Mouse (Mus musculus) myocyte (in vitro differentiated cells): ENCODE data around the gene Tomm40l. TPM values are rescaled to one million over a fixed set of nuclear protein-coding genes. Genes with fewer than 3 reads are reported as not detected.

Experiments
- H3K27me3 ChIP-seq: one replicate; pipeline ENCODE4 v1.6.1; 2011; ENCODE audit not compliant: control insufficient read depth, insufficient read depth, insufficient read length
- H3K36me3 ChIP-seq: one replicate; pipeline ENCODE4 v1.6.1; 2011; ENCODE audit not compliant: control insufficient read depth, insufficient read depth
- H3K4me2 ChIP-seq: one replicate; pipeline ENCODE4 v1.6.1; 2011; ENCODE audit warnings: low read depth, control low read depth
- H3K4me3 ChIP-seq: one replicate; pipeline ENCODE4 v1.5.1; 2011; ENCODE audit warnings: mild to moderate bottlenecking, control low read depth, moderate library complexity
- H3K79me2 ChIP-seq: one replicate; pipeline ENCODE4 v1.6.1; 2011; ENCODE audit not compliant: control insufficient read depth, insufficient read depth
- H3ac ChIP-seq: one replicate; pipeline ENCODE4 v1.6.1; 2011; ENCODE audit not compliant: control insufficient read depth, insufficient read length
- CEBPB ChIP-seq: IDR thresholded peaks from 2 replicates; pipeline ENCODE4 v1.6.1; 2011; ENCODE audit warnings: mild to moderate bottlenecking, moderate library complexity; ENCODE audit not compliant: poor library complexity, insufficient read depth, severe bottlenecking
- E2F4 ChIP-seq: IDR thresholded peaks from one replicate; pipeline ENCODE4 v1.6.1; 2011; ENCODE audit warnings: mild to moderate bottlenecking, control low read depth, moderate library complexity; ENCODE audit not compliant: insufficient read depth
- MAX ChIP-seq: IDR thresholded peaks from one replicate; pipeline ENCODE4 v1.6.1; 2011; ENCODE audit warnings: low read depth, mild to moderate bottlenecking, control low read depth
- MYOD1 ChIP-seq, 3 experiments: IDR thresholded peaks; one replicate each; pipeline ENCODE4 v1.6.1; 2011; ENCODE audit warnings: control low read depth in 2 of 3, low read depth in 2 of 3, mild to moderate bottlenecking in 2 of 3, moderate library complexity in 1 of 3; ENCODE audit not compliant: insufficient read length in 2 of 3, control insufficient read depth in 1 of 3
- MYOG ChIP-seq, 3 experiments: IDR thresholded peaks; one replicate each; pipeline ENCODE4 v1.6.1; 2011; ENCODE audit warnings: control low read depth in 2 of 3, low read depth in 2 of 3, mild to moderate bottlenecking in 2 of 3; ENCODE audit not compliant: insufficient read length in 2 of 3, control insufficient read depth in 1 of 3, insufficient read depth in 1 of 3
- POLR2A ChIP-seq: IDR thresholded peaks from one replicate; pipeline ENCODE4 v1.6.1; 2011; ENCODE audit warnings: low read depth, mild to moderate bottlenecking, control low read depth, moderate library complexity; ENCODE audit not compliant: insufficient read length
- POLR2AphosphoS2 ChIP-seq: IDR thresholded peaks from one replicate; pipeline ENCODE4 v1.6.1; 2011; ENCODE audit warnings: low read depth, control low read depth; ENCODE audit not compliant: insufficient read length
- REST ChIP-seq: IDR thresholded peaks from one replicate; pipeline ENCODE4 v1.6.1; 2011; ENCODE audit warnings: mild to moderate bottlenecking, control low read depth, moderate library complexity; ENCODE audit not compliant: insufficient read depth, insufficient read length
- SRF ChIP-seq: IDR thresholded peaks from one replicate; pipeline ENCODE4 v1.6.1; 2011; ENCODE audit warnings: low read depth; ENCODE audit not compliant: control insufficient read depth, insufficient read length
- TCF12 ChIP-seq: IDR thresholded peaks from one replicate; pipeline ENCODE4 v1.6.1; 2011; ENCODE audit warnings: mild to moderate bottlenecking, control low read depth; ENCODE audit not compliant: poor library complexity, insufficient read depth, severe bottlenecking
- TCF3 ChIP-seq: IDR thresholded peaks from one replicate; pipeline ENCODE4 v1.6.1; 2011; ENCODE audit warnings: low read depth, control low read depth; ENCODE audit not compliant: insufficient read length
- USF1 ChIP-seq: IDR thresholded peaks from one replicate; pipeline ENCODE4 v1.6.1; 2011; ENCODE audit warnings: low read depth, mild to moderate bottlenecking, control low read depth, moderate library complexity
- polyA plus RNA-seq: library from polyadenylated mRNA; unstranded; fragments of >200 nt; fragmentation: generic; extraction: Trizol; gene quantifications from one replicate; pipeline ENCODE4 v1.2.1, GENCODE M21; 2012; ENCODE audit warnings: missing spikeins

Gene Tomm40l
- polyA plus RNA-seq, 1 experiment = 49.4 TPM

DNA sequence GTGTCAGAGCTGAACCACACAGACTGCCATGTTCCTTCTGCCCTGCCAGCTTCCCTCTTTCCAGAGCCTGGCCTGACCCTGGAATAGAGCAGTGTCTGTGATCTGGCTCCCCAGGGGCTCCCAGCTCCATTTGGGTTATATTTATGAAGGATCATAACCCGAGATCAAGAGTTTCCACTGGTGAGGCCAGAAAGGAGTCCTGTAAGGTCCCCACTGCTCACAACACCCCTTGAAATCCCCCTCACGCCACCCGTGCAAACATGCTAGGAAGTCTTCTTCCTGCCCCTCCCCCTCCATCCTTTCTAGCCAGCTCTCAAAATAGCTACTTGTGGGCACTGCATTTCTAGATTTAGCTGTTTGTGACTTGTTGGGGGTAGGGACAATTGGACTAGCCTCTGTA, 38.7 kb downstream of the Tomm40l start:
- Histone ChIP-seq H3K36me3 (no peaks in the 10 kb centered on the region), H3K27me3 (no peaks in the 10 kb centered on the region), H3K4me2 (peak overlapping the region; percentile 78), H3ac (no peak overlapping the region), H3K4me3 (no peak overlapping the region), H3K79me2 (no peaks in the 10 kb centered on the region)
- TF ChIP-seq TCF3 (no peak), POLR2A (no peak), MAX (no peak), USF1 (no peak), SRF (no peak), REST (no peak), CEBPB (no peak), TCF12 (no peak), E2F4 (no peak), POLR2AphosphoS2 (no peak), MYOG (IDR thresholded peaks at IDR 0.05; ENCODE audit: control insufficient read depth in 1 of 3, insufficient read depth in 1 of 3, insufficient read length in 2 of 3, low read depth in 2 of 3) (no peak), MYOD1 (IDR thresholded peaks at IDR 0.05; ENCODE audit: control insufficient read depth in 1 of 3, insufficient read length in 2 of 3, low read depth in 2 of 3) (no peak)

DNA sequence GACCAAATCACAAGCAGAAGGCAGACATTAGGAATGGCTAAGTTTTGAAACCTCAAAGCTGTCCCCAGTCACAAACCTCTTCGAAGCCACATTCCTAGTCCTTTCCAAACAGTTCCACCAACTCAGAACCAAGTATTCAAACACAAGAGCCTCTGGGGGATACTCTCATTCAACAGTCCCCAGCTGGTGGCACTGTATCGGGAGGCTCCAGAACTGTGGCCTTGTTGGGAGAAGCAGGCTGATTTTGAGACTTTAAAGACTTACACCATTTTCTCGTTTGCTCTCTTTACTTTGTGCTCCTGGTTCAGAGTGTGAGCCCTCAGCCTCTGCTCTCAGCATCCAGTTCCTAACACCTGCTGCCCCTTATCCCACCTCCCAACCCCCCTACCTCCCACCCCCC, 39.3 kb downstream of the Tomm40l start:
- no peaks in the 10 kb centered on the region for H3K27me3 ChIP-seq
- no peak overlapping the region for H3ac ChIP-seq
- H3K4me3 ChIP-seq = no peak overlapping the region
- H3K4me2 ChIP-seq = no peak overlapping the region
- no peaks in the 10 kb centered on the region for H3K79me2 ChIP-seq
- no peaks in the 10 kb centered on the region for H3K36me3 ChIP-seq
- TF ChIP-seq MAX (no peak), E2F4 (no peak), USF1 (no peak), POLR2A (no peak), CEBPB (no peak), REST (no peak), TCF3 (no peak), POLR2AphosphoS2 (no peak), SRF (no peak), TCF12 (no peak), MYOG (IDR thresholded peaks at IDR 0.05; ENCODE audit: control insufficient read depth in 1 of 3, insufficient read depth in 1 of 3, insufficient read length in 2 of 3, low read depth in 2 of 3) (no peak), MYOD1 (IDR thresholded peaks at IDR 0.05; ENCODE audit: control insufficient read depth in 1 of 3, insufficient read length in 2 of 3, low read depth in 2 of 3) (no peak)

DNA sequence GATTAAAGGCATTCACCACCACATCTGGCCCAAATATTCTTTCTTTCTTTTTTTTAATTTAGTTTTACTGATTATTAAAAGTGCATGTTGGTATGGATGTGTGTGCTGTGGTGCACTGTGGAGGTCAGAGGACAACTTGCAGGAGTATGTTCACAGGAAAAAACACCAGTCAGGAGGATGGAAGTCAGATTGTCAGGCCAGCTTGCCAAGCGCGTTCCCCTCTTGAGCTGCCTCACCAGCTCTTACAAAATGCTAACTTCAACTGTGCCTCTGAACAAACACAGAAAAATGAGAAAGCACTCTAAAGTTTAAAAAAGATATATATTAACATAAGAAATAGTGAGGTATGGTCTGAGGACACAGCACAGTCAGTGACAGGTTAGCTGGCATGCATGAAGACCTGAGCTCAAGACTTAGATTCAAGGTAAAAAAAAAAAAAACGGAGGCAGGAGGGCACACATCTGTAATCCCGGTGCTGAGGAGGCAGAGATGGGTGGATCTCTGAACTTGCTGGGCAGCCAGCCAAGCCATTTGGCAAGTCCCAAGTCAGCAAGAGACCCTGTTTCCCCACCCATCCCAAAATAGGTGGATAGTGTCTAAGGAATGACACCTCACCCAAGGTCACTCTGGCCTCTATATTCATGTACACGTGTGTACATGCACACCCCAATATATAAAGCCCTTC, 42.7 kb downstream of the Tomm40l start:
- H3K79me2 ChIP-seq = no peaks in the 10 kb centered on the region
- no peaks in the 10 kb centered on the region for H3K36me3 ChIP-seq
- no peaks in the 10 kb centered on the region for H3K27me3 ChIP-seq
- no peak overlapping the region for H3K4me3 ChIP-seq
- no peak overlapping the region for H3K4me2 ChIP-seq
- no peak for TF ChIP-seq POLR2A
- TF ChIP-seq MAX = no peak
- no peak for TF ChIP-seq E2F4
- no peak for TF ChIP-seq MYOD1 (IDR thresholded peaks at IDR 0.05; ENCODE audit: control insufficient read depth in 1 of 3, insufficient read length in 2 of 3, low read depth in 2 of 3)
- TF ChIP-seq CEBPB = no peak
- no peak for TF ChIP-seq POLR2AphosphoS2
- TF ChIP-seq REST = no peak
- no peak overlapping the region for H3ac ChIP-seq

DNA sequence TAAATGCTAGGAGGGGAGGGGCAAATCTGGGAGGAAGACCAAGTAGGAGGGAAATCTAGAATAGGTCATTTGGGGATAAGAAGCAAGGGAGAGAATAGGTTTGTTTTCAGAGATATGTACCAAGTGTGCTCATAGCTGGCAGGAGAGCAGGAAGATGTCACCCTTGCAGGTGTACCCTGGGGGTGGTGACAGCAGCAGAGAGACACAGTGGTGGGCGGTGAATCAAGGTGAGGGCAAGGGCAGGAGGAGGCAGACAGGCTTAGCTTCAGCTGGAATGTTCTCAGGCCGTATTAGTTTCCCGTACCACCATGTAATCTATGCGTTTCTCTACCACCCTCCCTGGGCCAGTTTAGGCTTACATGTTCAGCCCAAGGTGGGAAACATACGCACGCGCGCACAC, 49.5 kb downstream of the Tomm40l start:
- TF ChIP-seq CEBPB (no peak), TCF12 (no peak), MYOG (IDR thresholded peaks at IDR 0.05; ENCODE audit: control insufficient read depth in 1 of 3, insufficient read depth in 1 of 3, insufficient read length in 2 of 3, low read depth in 2 of 3) (no peak), SRF (no peak), POLR2AphosphoS2 (no peak), MAX (no peak), E2F4 (no peak), MYOD1 (IDR thresholded peaks at IDR 0.05; ENCODE audit: control insufficient read depth in 1 of 3, insufficient read length in 2 of 3, low read depth in 2 of 3) (no peak), POLR2A (no peak), REST (no peak), TCF3 (no peak), USF1 (no peak)
- H3K27me3 ChIP-seq = no peaks in the 10 kb centered on the region
- H3K79me2 ChIP-seq = no peaks in the 10 kb centered on the region
- no peaks in the 10 kb centered on the region for H3K36me3 ChIP-seq
- no peak overlapping the region for H3K4me2 ChIP-seq
- H3K4me3 ChIP-seq = no peak overlapping the region
- no peak overlapping the region for H3ac ChIP-seq

DNA sequence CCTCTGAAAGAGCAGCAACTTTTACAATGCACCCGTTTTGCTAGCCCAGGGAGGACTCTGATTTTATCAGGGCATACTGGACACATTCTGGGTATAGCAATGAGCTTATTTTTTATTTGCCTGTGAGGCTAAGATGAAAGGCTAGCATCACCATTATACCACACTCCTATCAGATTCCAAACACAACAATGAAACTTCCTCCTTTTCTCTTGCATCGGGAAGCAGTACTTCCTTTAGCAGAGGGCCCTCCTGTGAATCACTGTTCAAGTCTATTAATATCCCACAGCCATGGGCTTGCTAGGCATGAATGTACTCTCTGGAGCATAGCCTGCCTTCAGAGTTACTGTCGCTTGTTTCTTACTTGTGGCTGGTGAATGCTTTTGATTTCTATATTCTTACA, 51.2 kb downstream of the Tomm40l start:
- Histone ChIP-seq H3K4me3 (no peak overlapping the region), H3ac (no peak overlapping the region), H3K79me2 (no peaks in the 10 kb centered on the region), H3K36me3 (no peaks in the 10 kb centered on the region), H3K27me3 (no peaks in the 10 kb centered on the region), H3K4me2 (peak overlapping the region; percentile 27)
- TF ChIP-seq MYOD1 (IDR thresholded peaks at IDR 0.05; ENCODE audit: control insufficient read depth in 1 of 3, insufficient read length in 2 of 3, low read depth in 2 of 3) (no peak), MYOG (IDR thresholded peaks at IDR 0.05; ENCODE audit: control insufficient read depth in 1 of 3, insufficient read depth in 1 of 3, insufficient read length in 2 of 3, low read depth in 2 of 3) (no peak), SRF (no peak), MAX (no peak), TCF12 (no peak), E2F4 (no peak), CEBPB (no peak), USF1 (no peak), POLR2AphosphoS2 (no peak), POLR2A (no peak), TCF3 (no peak), REST (no peak)
